Mouse (Mus musculus) lung, embryonic 14.5 days (tissue): ENCODE measurements around the gene Slc4a3. TPM values are rescaled to one million over a fixed set of nuclear protein-coding genes. Genes with fewer than 3 reads are reported as not detected.

Experiments used
- ATAC-seq: fragments of 200-750 bp; cut with Nextera tagmentation; 2 replicates; pipeline ENCODE4 v1.8.0; 2017; ENCODE audit warnings: mild to moderate bottlenecking, moderate TSS enrichment, moderate library complexity; ENCODE audit not compliant: insufficient read depth
- DNase-seq: peaks from one replicate; pipeline ENCODE4 v3.0.0-alpha.2; 2015
- H3K27ac ChIP-seq: fragments of 300-500 bp; sonication (generic); 2 replicates; pipeline ENCODE4 v1.5.1; 2014; ENCODE audit warnings: low read depth, mild to moderate bottlenecking, moderate library complexity
- H3K27me3 ChIP-seq: fragments of 300-500 bp; sonication (generic); 2 replicates; pipeline ENCODE4 v1.6.1; 2014; ENCODE audit warnings: low read length, control low read depth; ENCODE audit not compliant: insufficient read depth
- H3K36me3 ChIP-seq: fragments of 300-500 bp; sonication (generic); 2 replicates; pipeline ENCODE4 v1.6.1; 2014; ENCODE audit warnings: control low read depth; ENCODE audit not compliant: insufficient read depth
- H3K4me1 ChIP-seq: fragments of 300-500 bp; sonication (generic); 2 replicates; pipeline ENCODE4 v1.6.1; 2014; ENCODE audit warnings: antibody characterized with exemption, control low read depth; ENCODE audit not compliant: insufficient read depth
- H3K4me2 ChIP-seq: fragments of 300-500 bp; sonication (generic); 2 replicates; pipeline ENCODE4 v1.6.1; 2014; ENCODE audit warnings: mild to moderate bottlenecking
- H3K4me3 ChIP-seq: fragments of 300-500 bp; sonication (generic); 2 replicates; pipeline ENCODE4 v1.5.1; 2014; ENCODE audit warnings: low read depth, low read length
- H3K9ac ChIP-seq: fragments of 300-500 bp; sonication (generic); 2 replicates; pipeline ENCODE4 v1.6.1; 2014
- H3K9me3 ChIP-seq: fragments of 300-500 bp; sonication (generic); 2 replicates; pipeline ENCODE4 v1.6.1; 2016; ENCODE audit warnings: low read depth, low read length, control low read depth
- CTCF ChIP-seq: IDR thresholded peaks from 2 replicates; pipeline ENCODE4 v1.5.1; 2016; ENCODE audit warnings: antibody characterized with exemption, low read depth
- WGBS: fragments of 180-500 bp; shearing (Covaris S2); extraction: QIAGEN DNeasy Blood & Tissue Kit; methylation state at CpG from one replicate; pipeline ENCODE4 v1.1.7; 2014; 5-methylcytosine and 5-hydroxymethylcytosine counted together
- polyA plus RNA-seq: library from polyadenylated mRNA; unstranded; fragments of >200 nt; fragmentation: Nextera tagmentation; extraction: Ambion mirVana; gene quantifications from 2 replicates; pipeline ENCODE4 v1.2.1, GENCODE M21; 2014

The Slc4a3 gene
- polyA plus RNA-seq, 1 experiment from 2014 or later: 9.7 TPM

DNA sequence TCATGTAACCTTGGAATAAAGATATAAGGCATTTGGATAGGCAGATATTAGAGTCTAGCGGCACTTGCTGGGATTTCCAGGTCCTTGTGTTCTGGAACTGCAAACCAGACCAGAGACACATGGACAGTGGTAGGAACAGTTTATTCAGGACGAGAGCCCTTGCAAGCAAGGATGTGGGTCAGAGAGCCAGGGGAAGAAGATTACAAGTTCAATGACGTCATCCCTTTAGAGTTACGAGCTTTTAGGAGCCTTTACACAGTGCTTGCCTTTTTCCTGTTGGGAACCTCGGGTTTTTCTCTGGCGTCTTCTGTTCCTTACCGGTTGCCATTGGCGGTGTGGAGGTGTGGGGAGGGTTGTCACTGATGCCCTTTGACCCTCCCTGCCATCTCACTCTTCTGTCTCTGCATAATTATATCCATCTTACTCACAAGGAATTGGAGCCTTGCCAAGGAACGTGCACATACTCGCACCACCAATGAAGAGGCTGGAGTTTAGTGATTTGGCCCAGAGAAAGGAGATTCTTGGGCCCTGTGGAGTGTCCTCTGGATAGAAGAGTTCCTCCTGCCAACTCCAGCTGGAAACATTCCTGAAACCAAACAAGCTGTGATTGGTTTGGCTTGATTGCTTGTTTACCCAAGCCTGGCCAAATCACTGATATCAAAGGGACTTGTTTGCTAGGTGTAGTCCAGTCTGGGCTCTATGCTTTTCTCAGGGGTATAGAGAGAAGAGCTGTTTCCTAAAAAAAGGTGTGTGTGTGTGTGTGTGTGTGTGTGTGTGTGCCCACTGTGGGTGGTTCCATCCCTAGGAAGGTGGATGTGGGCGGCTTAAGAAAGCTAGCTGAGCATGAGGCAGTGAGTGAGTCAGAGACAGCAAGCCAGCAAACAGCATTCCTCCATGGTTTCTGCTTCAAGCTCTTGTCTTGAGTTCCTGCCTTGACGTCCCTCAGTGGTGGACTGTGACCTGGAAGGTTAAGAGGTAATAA lies 42.0 kb downstream of the Slc4a3 start:
- Histone ChIP-seq H3K27ac (no peak overlapping the region), H3K9ac (no peak overlapping the region), H3K9me3 (no peaks in the 10 kb centered on the region), H3K4me1 (peaks cover 14% of the 10 kb centered on the region; the same call in 1 of the 2 replicates), H3K4me3 (no peak overlapping the region), H3K27me3 (no peaks in the 10 kb centered on the region), H3K4me2 (no peak overlapping the region), H3K36me3 (no peaks in the 10 kb centered on the region)
- WGBS: 36% methylated on average over 12 of the region's 12 CpGs
- DNase-seq (peak; percentile 72), ATAC-seq (peak; percentile 69)
- no peak for TF ChIP-seq CTCF

DNA sequence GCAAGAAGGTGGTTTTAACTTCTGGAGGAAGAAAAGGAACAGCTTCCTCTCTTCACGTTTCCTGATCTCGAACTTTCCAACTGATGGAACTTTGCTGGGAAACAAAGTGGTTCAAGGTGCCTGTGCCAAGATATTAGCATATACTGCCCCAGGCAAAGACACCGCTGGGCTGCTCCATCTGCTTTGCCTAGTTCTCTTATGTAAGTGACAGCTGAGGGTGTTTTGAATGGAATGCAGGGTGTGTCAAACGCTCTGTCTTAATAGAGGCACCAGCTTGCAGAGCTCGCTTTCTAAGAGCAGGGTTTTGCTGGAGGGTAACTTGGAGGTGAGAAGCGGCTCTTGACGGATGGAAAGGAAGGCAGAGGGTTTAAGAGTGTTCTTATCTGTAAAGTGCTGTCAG lies 42.8 kb downstream of the Slc4a3 start:
- Histone ChIP-seq H3K36me3 (no peaks in the 10 kb centered on the region), H3K4me2 (no peak overlapping the region), H3K4me3 (no peak overlapping the region), H3K9ac (no peak overlapping the region), H3K9me3 (no peaks in the 10 kb centered on the region), H3K27ac (no peak overlapping the region), H3K27me3 (no peaks in the 10 kb centered on the region), H3K4me1 (peaks cover 14% of the 10 kb centered on the region; the same call in 1 of the 2 replicates)
- DNase-seq (peak; percentile 63), ATAC-seq (peak; percentile 70; the same call in 1 of the 2 replicates)
- WGBS: 13% methylated on average over 7 of the region's 7 CpGs
- TF ChIP-seq CTCF: no peak

DNA sequence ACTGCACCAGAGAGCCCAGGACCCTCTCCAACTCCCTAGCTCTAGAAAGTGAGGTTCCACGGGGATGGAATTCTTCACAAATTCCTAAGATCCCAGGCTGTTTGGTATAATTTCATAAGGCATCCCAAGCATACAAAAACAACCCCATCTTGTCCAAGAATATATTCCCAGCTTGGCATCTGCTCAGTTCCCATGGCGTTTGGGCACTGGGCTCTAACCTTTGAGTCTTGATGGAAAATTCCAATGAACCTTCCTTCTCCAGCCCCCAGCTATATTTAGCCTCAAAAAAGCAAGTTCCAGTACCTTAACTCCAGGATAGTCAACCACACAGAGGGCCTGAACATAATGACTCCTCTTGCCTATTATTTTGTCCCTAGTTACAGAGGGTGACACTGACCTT lies 43.9 kb downstream of the Slc4a3 start:
- no peak overlapping the region for H3K9ac ChIP-seq
- ATAC-seq (no peak), DNase-seq (no peak)
- no peaks in the 10 kb centered on the region for H3K27me3 ChIP-seq
- H3K4me3 ChIP-seq: no peak overlapping the region
- H3K36me3 ChIP-seq: no peaks in the 10 kb centered on the region
- WGBS: 81% methylated on average over 2 of the region's 2 CpGs
- H3K9me3 ChIP-seq: no peaks in the 10 kb centered on the region
- TF ChIP-seq CTCF: no peak
- no peak overlapping the region for H3K27ac ChIP-seq
- H3K4me2 ChIP-seq: no peak overlapping the region
- peaks cover 14% of the 10 kb centered on the region; the same call in 1 of the 2 replicates for H3K4me1 ChIP-seq

DNA sequence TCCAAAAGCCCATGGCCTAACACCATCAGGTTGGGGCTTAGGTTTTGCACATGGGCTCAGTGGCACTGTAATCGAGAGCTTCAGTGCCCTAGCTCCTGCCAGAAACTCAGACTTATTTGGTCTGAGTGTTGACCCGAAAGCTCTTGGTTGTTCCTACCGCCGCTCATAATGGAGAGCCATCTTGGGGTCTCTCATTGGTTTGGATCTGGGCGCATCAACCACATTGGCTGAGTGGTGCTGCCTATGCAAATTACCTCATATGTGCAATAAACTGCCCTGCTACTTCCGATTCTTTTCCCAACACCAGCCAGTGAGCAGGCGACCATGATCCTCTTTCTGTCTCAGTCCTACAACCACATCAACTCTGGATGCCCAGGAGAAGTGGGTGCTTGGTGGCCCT lies 47.9 kb downstream of the Slc4a3 start:
- ATAC-seq (no peak), DNase-seq (no peak)
- 0 out of 2 replicates have a peak, but pooled peaks cover 3% of the 10 kb centered on the region for H3K4me1 ChIP-seq
- no peak overlapping the region for H3K27ac ChIP-seq
- H3K4me3 ChIP-seq: no peak overlapping the region
- H3K9ac ChIP-seq: no peak overlapping the region
- TF ChIP-seq CTCF: no peak
- no peaks in the 10 kb centered on the region for H3K27me3 ChIP-seq
- 86% methylated on average over 7 of the region's 7 CpGs for WGBS
- H3K4me2 ChIP-seq: no peak overlapping the region
- no peaks in the 10 kb centered on the region for H3K36me3 ChIP-seq
- H3K9me3 ChIP-seq: no peaks in the 10 kb centered on the region

DNA sequence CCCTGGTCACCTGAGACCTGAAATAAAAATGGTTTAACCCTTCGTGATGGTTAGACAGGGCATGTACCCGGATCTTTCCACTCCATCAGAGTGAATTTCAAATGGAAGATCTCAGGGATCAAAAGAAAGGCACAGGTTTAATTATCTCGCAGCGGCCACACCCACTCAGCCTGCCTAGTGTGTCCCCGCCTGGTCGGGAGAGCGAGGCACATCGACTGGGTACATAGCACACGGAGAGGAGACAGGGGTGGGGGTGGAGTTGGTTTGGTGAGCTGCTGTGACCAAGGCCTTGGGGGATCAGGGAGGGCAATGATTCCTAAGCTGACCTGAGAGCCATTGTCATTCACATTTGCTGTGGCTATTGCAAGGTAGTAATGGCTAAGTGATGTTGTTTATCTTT lies 48.8 kb downstream of the Slc4a3 start:
- Histone ChIP-seq H3K27ac (no peak overlapping the region), H3K27me3 (no peaks in the 10 kb centered on the region), H3K9me3 (no peaks in the 10 kb centered on the region), H3K4me1 (no peaks in the 10 kb centered on the region), H3K4me3 (no peak overlapping the region), H3K9ac (no peak overlapping the region), H3K36me3 (no peaks in the 10 kb centered on the region), H3K4me2 (no peak overlapping the region)
- 44% methylated on average over 9 of the region's 9 CpGs for WGBS
- no peak for TF ChIP-seq CTCF
- no peak for DNase-seq
- no peak for ATAC-seq

DNA sequence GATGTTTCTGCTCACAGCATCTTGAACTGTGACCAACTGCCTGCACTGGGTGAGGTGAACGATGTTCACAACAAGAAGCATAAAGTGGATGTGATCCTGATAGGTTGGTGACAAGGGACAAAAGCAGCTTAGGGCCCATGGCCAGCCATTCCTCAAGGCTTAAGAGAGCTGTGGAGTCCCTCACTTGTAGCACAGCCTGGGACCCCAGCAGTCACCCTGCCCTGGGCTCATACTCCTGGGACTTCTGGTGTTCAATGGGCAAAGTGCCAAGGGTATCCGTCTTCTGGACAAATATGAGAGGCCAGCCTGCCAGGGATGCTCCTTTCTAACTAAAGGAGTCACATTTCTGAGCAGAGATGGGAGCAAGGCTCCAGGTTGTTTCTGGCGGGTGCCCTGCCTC lies 49.9 kb downstream of the Slc4a3 start:
- no peak overlapping the region for H3K9ac ChIP-seq
- DNase-seq: no peak
- H3K4me1 ChIP-seq: no peaks in the 10 kb centered on the region
- 58% methylated on average over 3 of the region's 3 CpGs for WGBS
- H3K4me2 ChIP-seq: no peak overlapping the region
- no peaks in the 10 kb centered on the region for H3K9me3 ChIP-seq
- ATAC-seq: no peak
- no peaks in the 10 kb centered on the region for H3K36me3 ChIP-seq
- no peaks in the 10 kb centered on the region for H3K27me3 ChIP-seq
- H3K27ac ChIP-seq: no peak overlapping the region
- H3K4me3 ChIP-seq: no peak overlapping the region
- no peak for TF ChIP-seq CTCF

DNA sequence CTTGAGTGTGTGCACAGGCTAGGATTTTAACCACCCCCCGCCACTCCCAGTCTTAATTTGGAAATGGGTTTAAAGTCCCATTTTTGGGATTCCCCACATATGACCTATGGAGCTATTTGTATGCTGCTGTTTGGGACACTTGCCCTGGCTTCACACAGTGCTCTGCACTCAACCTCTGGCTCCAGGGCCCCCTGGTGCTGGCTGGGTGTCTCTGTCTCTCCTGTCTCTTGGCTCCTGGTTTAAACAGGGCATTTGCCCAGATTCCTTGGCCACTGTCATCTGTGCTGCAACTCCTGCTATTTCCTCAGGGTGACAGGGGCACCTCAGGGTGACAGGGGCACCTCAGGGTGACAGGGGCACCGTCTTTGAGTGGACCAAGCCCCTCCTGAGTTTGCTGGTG lies 50.8 kb downstream of the Slc4a3 start:
- Histone ChIP-seq H3K4me2 (no peak overlapping the region), H3K9ac (no peak overlapping the region), H3K27ac (no peak overlapping the region), H3K4me3 (no peak overlapping the region), H3K36me3 (no peaks in the 10 kb centered on the region), H3K4me1 (no peaks in the 10 kb centered on the region), H3K9me3 (no peaks in the 10 kb centered on the region), H3K27me3 (peaks cover 5% of the 10 kb centered on the region; the same call in 1 of the 2 replicates)
- no peak for TF ChIP-seq CTCF
- ATAC-seq (no peak), DNase-seq (no peak)
- WGBS: 87% methylated on average over 2 of the region's 2 CpGs
